Mouse (Mus musculus): ENCODE measurements at regions not wholly inside any gene's neighbourhood (a gene's known extent, or its start where the extent isn't known, plus 50 kb on each side); places are given as distances from the start of the nearest gene placed in this dataset.

GRCm38 (mm10) chr7:137558871-137559270 lies 121.5 kb downstream of the Glrx3 start:
- TF ChIP-seq POLR2A (IDR thresholded peaks at IDR 0.05; ENCODE audit: low read depth, low read length) (no peak), CTCF (IDR thresholded peaks at IDR 0.05; ENCODE audit: extremely low read depth, insufficient read length, insufficient replicate concordance, low read depth, low read length) (no peak)

All from small intestine, adult 2 months (tissue).